Mouse (Mus musculus) hindbrain, embryonic 11.5 days (tissue): ENCODE data around the gene C5ar1. TPM values are rescaled to one million over a fixed set of nuclear protein-coding genes. Genes with fewer than 3 reads are reported as not detected.

Experiments used
- ATAC-seq: fragments of 200-750 bp; cut with Nextera tagmentation; 2 replicates; pipeline ENCODE4 v1.8.0; 2017; ENCODE audit warnings: mild to moderate bottlenecking, moderate TSS enrichment, moderate library complexity; ENCODE audit not compliant: low FRiP score
- DNase-seq: peaks from one replicate; pipeline ENCODE4 v3.0.0-alpha.2; 2015; ENCODE audit warnings: low spot score
- H3K27ac ChIP-seq: fragments of 300-500 bp; sonication (generic); 2 replicates; pipeline ENCODE4 v1.5.1; 2014; ENCODE audit warnings: mild to moderate bottlenecking, low read depth, low read length
- H3K27me3 ChIP-seq: fragments of 300-500 bp; sonication (generic); 2 replicates; pipeline ENCODE4 v1.6.1; 2014; ENCODE audit warnings: mild to moderate bottlenecking, low read length, moderate library complexity, mixed read lengths; ENCODE audit not compliant: control insufficient read depth, insufficient read depth
- H3K36me3 ChIP-seq: fragments of 300-500 bp; sonication (generic); 2 replicates; pipeline ENCODE4 v1.6.1; 2014; ENCODE audit warnings: mild to moderate bottlenecking, low read length, moderate library complexity, mixed read lengths; ENCODE audit not compliant: control insufficient read depth, insufficient read depth
- H3K4me1 ChIP-seq: fragments of 300-500 bp; sonication (generic); replicated peaks from 2 replicates; pipeline ENCODE4 v1.6.1; 2014; ENCODE audit warnings: low read length, mixed read lengths; ENCODE audit not compliant: control insufficient read depth, insufficient read depth
- H3K4me2 ChIP-seq: fragments of 300-500 bp; sonication (generic); replicated peaks from 2 replicates; pipeline ENCODE4 v1.6.1; 2014; ENCODE audit warnings: mild to moderate bottlenecking, low read depth, low read length
- H3K4me3 ChIP-seq: fragments of 300-500 bp; sonication (generic); 2 replicates; pipeline ENCODE4 v1.5.1; 2014; ENCODE audit warnings: low read depth, low read length
- H3K9ac ChIP-seq: fragments of 300-500 bp; sonication (generic); 2 replicates; pipeline ENCODE4 v1.6.1; 2014; ENCODE audit warnings: low read depth, low read length
- H3K9me3 ChIP-seq: fragments of 300-500 bp; sonication (generic); 2 replicates; pipeline ENCODE4 v1.6.1; 2016; ENCODE audit warnings: low read length; ENCODE audit not compliant: control insufficient read depth
- WGBS: fragments of 180-500 bp; shearing (Covaris S2); extraction: QIAGEN DNeasy Blood & Tissue Kit; methylation state at CpG from one replicate; pipeline ENCODE4 v1.1.7; 2014; 5-methylcytosine and 5-hydroxymethylcytosine counted together
- polyA plus RNA-seq: library from polyadenylated mRNA; unstranded; fragments of >200 nt; fragmentation: Nextera tagmentation; extraction: Ambion mirVana; gene quantifications from 2 replicates; pipeline ENCODE4 v1.2.1, GENCODE M21; 2014

C5ar1 gene
- polyA plus RNA-seq, 1 experiment from 2014 or later = 1.3 TPM

GRCm38 (mm10) chr7:16250687-16251086 lies 8.7 kb downstream of the C5ar1 start:
- no peak overlapping the region for H3K9ac ChIP-seq
- ATAC-seq = no peak
- WGBS = 86% methylated on average over 5 of the region's 5 CpGs
- no peak overlapping the region for H3K4me2 ChIP-seq
- no peak for DNase-seq
- no peak overlapping the region for H3K27ac ChIP-seq
- H3K27me3 ChIP-seq = no peaks in the 10 kb centered on the region
- H3K4me1 ChIP-seq = no peaks in the 10 kb centered on the region
- H3K36me3 ChIP-seq = no peaks in the 10 kb centered on the region
- H3K9me3 ChIP-seq = no peaks in the 10 kb centered on the region
- H3K4me3 ChIP-seq = no peak overlapping the region

- Histone ChIP-seq H3K9me3 (no peaks in the 10 kb centered on the region), H3K27me3 (no peaks in the 10 kb centered on the region), H3K27ac (no peak overlapping the region), H3K36me3 (no peaks in the 10 kb centered on the region), H3K9ac (no peak overlapping the region), H3K4me1 (no peaks in the 10 kb centered on the region), H3K4me2 (no peak overlapping the region), H3K4me3 (no peak overlapping the region)
- 60% methylated on average over 2 of the region's 4 CpGs for WGBS
- no peak for DNase-seq
- ATAC-seq = no peak
Observed at GRCm38 (mm10) chr7:16245958-16246357, 13.4 kb downstream of the C5ar1 start.

- ATAC-seq (no peak), DNase-seq (no peak)
- Histone ChIP-seq H3K4me3 (no peak within 1 kb of the TSS), H3K4me2 (no peak within 1 kb of the TSS), H3K27me3 (no peaks in the 10 kb centered on the region), H3K9ac (no peak within 1 kb of the TSS), H3K4me1 (no peaks in the 10 kb centered on the region), H3K27ac (no peak within 1 kb of the TSS), H3K9me3 (no peaks in the 10 kb centered on the region), H3K36me3 (no peaks in the 10 kb centered on the region)
- 76% methylated on average over 5 of the region's 5 CpGs for WGBS
Observed at GRCm38 (mm10) chr7:16244067-16244466, 15.3 kb downstream of the C5ar1 start, which contains the start of gene C5ar2. Gene C5ar2, minus strand, starts transcription at chr7:16244154.

GRCm38 (mm10) chr7:16242198-16242597 lies 17.1 kb downstream of the C5ar1 start:
- DNase-seq (no peak), ATAC-seq (no peak)
- no peaks in the 10 kb centered on the region for H3K9me3 ChIP-seq
- H3K4me2 ChIP-seq = no peak overlapping the region
- no peak overlapping the region for H3K9ac ChIP-seq
- WGBS = 89% methylated on average over 6 of the region's 6 CpGs
- H3K4me1 ChIP-seq = no peaks in the 10 kb centered on the region
- H3K4me3 ChIP-seq = no peak overlapping the region
- H3K27me3 ChIP-seq = no peaks in the 10 kb centered on the region
- H3K36me3 ChIP-seq = no peaks in the 10 kb centered on the region
- H3K27ac ChIP-seq = no peak overlapping the region

GRCm38 (mm10) chr7:16241787-16242186 lies 17.6 kb downstream of the C5ar1 start:
- H3K9me3 ChIP-seq = no peaks in the 10 kb centered on the region
- no peak for ATAC-seq
- 67% methylated on average over 11 of the region's 11 CpGs for WGBS
- H3K9ac ChIP-seq = no peak overlapping the region
- no peak overlapping the region for H3K4me3 ChIP-seq
- no peaks in the 10 kb centered on the region for H3K4me1 ChIP-seq
- H3K4me2 ChIP-seq = no peak overlapping the region
- H3K27me3 ChIP-seq = no peaks in the 10 kb centered on the region
- DNase-seq = no peak
- H3K36me3 ChIP-seq = no peaks in the 10 kb centered on the region
- H3K27ac ChIP-seq = no peak overlapping the region

- ATAC-seq (no peak), DNase-seq (no peak)
- no peak overlapping the region for H3K4me3 ChIP-seq
- 93% methylated on average over 1 of the region's 1 CpGs for WGBS
- H3K9me3 ChIP-seq = no peaks in the 10 kb centered on the region
- no peak overlapping the region for H3K4me2 ChIP-seq
- H3K36me3 ChIP-seq = no peaks in the 10 kb centered on the region
- no peaks in the 10 kb centered on the region for H3K27me3 ChIP-seq
- no peaks in the 10 kb centered on the region for H3K4me1 ChIP-seq
- H3K9ac ChIP-seq = no peak overlapping the region
- no peak overlapping the region for H3K27ac ChIP-seq
Observed at GRCm38 (mm10) chr7:16240978-16241303, 18.4 kb downstream of the C5ar1 start.

GRCm38 (mm10) chr7:16240281-16240977 lies 18.9 kb downstream of the C5ar1 start:
- Histone ChIP-seq H3K9me3 (no peaks in the 10 kb centered on the region), H3K9ac (no peak overlapping the region), H3K27ac (no peak overlapping the region), H3K4me2 (no peak overlapping the region), H3K27me3 (no peaks in the 10 kb centered on the region), H3K36me3 (no peaks in the 10 kb centered on the region), H3K4me3 (no peak overlapping the region), H3K4me1 (no peaks in the 10 kb centered on the region)
- ATAC-seq (no peak), DNase-seq (no peak)
- WGBS = 78% methylated on average over 7 of the region's 7 CpGs

- ATAC-seq (no peak), DNase-seq (no peak)
Observed at GRCm38 (mm10) chr7:16239554-16239997, 19.8 kb downstream of the C5ar1 start.

GRCm38 (mm10) chr7:16229869-16230268 lies 29.5 kb downstream of the C5ar1 start:
- DNase-seq (peak; percentile 25), ATAC-seq (no peak)
- Histone ChIP-seq H3K36me3 (no peaks in the 10 kb centered on the region), H3K27me3 (no peaks in the 10 kb centered on the region), H3K4me3 (no peak overlapping the region), H3K9ac (no peak overlapping the region), H3K27ac (no peak overlapping the region), H3K4me1 (no peaks in the 10 kb centered on the region), H3K9me3 (no peaks in the 10 kb centered on the region; the same call in 1 of the 2 replicates), H3K4me2 (no peak overlapping the region)
- WGBS = 44% methylated on average over 5 of the region's 5 CpGs

More at GRCm38 (mm10) chr7:16239554-16239997, 19.8 kb downstream of the C5ar1 start:
- Histone ChIP-seq H3K4me1 (no peaks in the 10 kb centered on the region), H3K9me3 (no peaks in the 10 kb centered on the region), H3K4me2 (no peak overlapping the region), H3K36me3 (no peaks in the 10 kb centered on the region), H3K27ac (no peak overlapping the region), H3K4me3 (no peak overlapping the region), H3K9ac (no peak overlapping the region), H3K27me3 (no peaks in the 10 kb centered on the region)
- 58% methylated on average over 9 of the region's 9 CpGs for WGBS
